Mouse (Mus musculus): Measurements from ENCODE around the gene Myo3b.

Gene Myo3b

GRCm38 (mm10) chr2:70065729-70066300 lies 26.9 kb downstream of the Myo3b start:
- DNase-seq (ENCODE audit: low read depth, low spot score): no peak

- DNase-seq (ENCODE audit: low read depth, low spot score): no peak
Observed at GRCm38 (mm10) chr2:70066338-70067022, 27.6 kb downstream of the Myo3b start.

- DNase-seq (ENCODE audit: low read depth, low spot score): no peak
Observed at GRCm38 (mm10) chr2:70069861-70070260, 30.9 kb downstream of the Myo3b start.

- no peak for DNase-seq (ENCODE audit: low read depth, low spot score)
Observed at GRCm38 (mm10) chr2:70083444-70084020, 44.6 kb downstream of the Myo3b start.

GRCm38 (mm10) chr2:70091261-70091660 lies 52.3 kb downstream of the Myo3b start:
- DNase-seq (ENCODE audit: low read depth, low spot score): no peak

GRCm38 (mm10) chr2:70091801-70092522 lies 53.0 kb downstream of the Myo3b start:
- DNase-seq (ENCODE audit: low read depth, low spot score): no peak

GRCm38 (mm10) chr2:70092665-70093064 lies 53.7 kb downstream of the Myo3b start:
- DNase-seq (ENCODE audit: low read depth, low spot score): no peak

GRCm38 (mm10) chr2:70094446-70094845 lies 55.5 kb downstream of the Myo3b start:
- peak; percentile 67 for DNase-seq (ENCODE audit: low read depth, low spot score)

GRCm38 (mm10) chr2:70097229-70098095 lies 58.5 kb downstream of the Myo3b start:
- no peak for DNase-seq (ENCODE audit: low read depth, low spot score)

GRCm38 (mm10) chr2:70099459-70099858 lies 60.5 kb downstream of the Myo3b start:
- DNase-seq (ENCODE audit: low read depth, low spot score): no peak

- DNase-seq (ENCODE audit: low read depth, low spot score): no peak
Observed at GRCm38 (mm10) chr2:70105286-70106030, 66.5 kb downstream of the Myo3b start.

GRCm38 (mm10) chr2:70109010-70109409 lies 70.1 kb downstream of the Myo3b start:
- DNase-seq (ENCODE audit: low read depth, low spot score): no peak

- no peak for DNase-seq (ENCODE audit: low read depth, low spot score)
Observed at GRCm38 (mm10) chr2:70113798-70114782, 75.2 kb downstream of the Myo3b start.

GRCm38 (mm10) chr2:70118376-70119264 lies 79.7 kb downstream of the Myo3b start:
- no peak for DNase-seq (ENCODE audit: low read depth, low spot score)

GRCm38 (mm10) chr2:70119265-70119663 lies 80.3 kb downstream of the Myo3b start:
- no peak for DNase-seq (ENCODE audit: low read depth, low spot score)

- DNase-seq (ENCODE audit: low read depth, low spot score): no peak
Observed at GRCm38 (mm10) chr2:70126330-70126729, 87.4 kb downstream of the Myo3b start.

GRCm38 (mm10) chr2:70126783-70127182 lies 87.9 kb downstream of the Myo3b start:
- DNase-seq (ENCODE audit: low read depth, low spot score): peak; percentile 90

GRCm38 (mm10) chr2:70127351-70128148 lies 88.6 kb downstream of the Myo3b start:
- peak; percentile 32 for DNase-seq (ENCODE audit: low read depth, low spot score)

Data from ES-CJ7 (cell line).